Comparison of ENCODE assay signal across 28 mouse cellular contexts in genomic region chr4:141386150-141386549, GRCm38 (mm10). TPM values are rescaled to one million over a fixed set of nuclear protein-coding genes. Genes with fewer than 3 reads are reported as not detected.
DNase-seq lines count a peak whose midpoint lies in the region; ATAC-seq and TF ChIP-seq lines count a peak whose summit lies in the region.
"Had no signal": no experiment of that assay in that cellular context is flagged by ENCODE, and none has a peak within 500 bp of the region (broad histone marks: within the 10 kb centered on the region; RNA-seq: fewer than 3 reads in every experiment).

No protein-coding gene starts in this region.

- peak; percentile 10 for TF ChIP-seq CTCF in left cerebral cortex, adult 2 months (IDR thresholded peaks at IDR 0.05)

- no peak overlapping the region for H3K27ac ChIP-seq in left cerebral cortex, adult 2 months
- H3K27ac ChIP-seq: forebrain, embryonic 13.5 days; heart, embryonic 13.5 days; hindbrain, embryonic 14.5 days; limb, embryonic 12.5 days; liver, embryonic 15.5 days had no signal

- intact Hi-C loops in left cerebral cortex, adult 2 months (cut with DNase I): no loop called here

- H3K4me3 ChIP-seq in left cerebral cortex, adult 2 months: no peak overlapping the region
- H3K4me3 ChIP-seq: erythroblast, embryonic 14.5 days; forebrain, embryonic 13.5 days; heart, embryonic 13.5 days; limb, embryonic 12.5 days; liver, embryonic 15.5 days had no signal

- no peak for ATAC-seq in CD4-positive, CD25-positive, alpha-beta regulatory T cell, adult 4 months
- ATAC-seq: activated CD4-positive, CD25-positive, alpha-beta regulatory T cell, adult 4 months; forebrain, embryonic 13.5 days; intestine, embryonic 16.5 days had no signal

- no peak for DNase-seq in left cerebral cortex, adult 2 months (ENCODE audit: extremely low spot score in 1 of 2, low spot score in 2 of 2)
- DNase-seq in left cerebral cortex, adult 18-20 months (ENCODE audit: low spot score in 2 of 2): no peak
- DNase-seq in 3T3-L1 (ENCODE audit: low read depth, low spot score) (peak; percentile 24), 416B (ENCODE audit: low read depth) (peak; percentile 19), ZHBTc4 (ENCODE audit: low read depth, low spot score) (peak; percentile 50)
- no peak for DNase-seq in embryo, embryonic 10 days (ENCODE audit: low spot score)
- DNase-seq: adrenal gland, postnatal 10 days; cerebellum, adult 11-12 months; cerebellum, postnatal 25 days; gastrocnemius, postnatal 14 days; heart, adult 18-20 months; kidney, postnatal 10 days; lung, postnatal 36 days; thymus, postnatal 25 days had no signal

RNA-seq across cellular contexts. Expression of gene Clcnka, which starts 12.4 kb away (rescaled TPM):
- under 1 TPM in 1 of 2 experiments, not detected in 1; 0.36 TPM for total RNA-seq in left cerebral cortex, adult 2 months (2021)
- not detected for total RNA-seq in left cerebral cortex, adult 18-20 months (2021)
- not detected for polyA plus RNA-seq in CD4-positive, CD25-positive, alpha-beta regulatory T cell, adult 4 months (2017; shearing (Covaris generic))
- total RNA-seq: adrenal gland, postnatal 10 days; heart, adult 18-20 months; heart, postnatal 25 days; megakaryocyte-erythroid progenitor cell, adult 5-6 weeks; monocyte, adult 5-6 weeks had no signal
- polyA plus RNA-seq: activated CD4-positive, CD25-positive, alpha-beta regulatory T cell, adult 4 months; erythroblast, embryonic 14.5 days; heart, embryonic 13.5 days; liver, embryonic 15.5 days; neural tube, embryonic 11.5 days had no signal

RNA-seq across cellular contexts. Expression of gene Fam131c, which starts 18.1 kb away (rescaled TPM):
- 1 to 10 TPM; 3.4 to 4.7 TPM for total RNA-seq in left cerebral cortex, adult 2 months (2021)
- 1 to 10 TPM; 4.2 to 4.3 TPM for total RNA-seq in left cerebral cortex, adult 18-20 months (2021)
- polyA plus RNA-seq in CD4-positive, CD25-positive, alpha-beta regulatory T cell, adult 4 months (2017; shearing (Covaris generic)): not detected
- total RNA-seq: megakaryocyte-erythroid progenitor cell, adult 5-6 weeks; monocyte, adult 5-6 weeks had no signal
- polyA plus RNA-seq: activated CD4-positive, CD25-positive, alpha-beta regulatory T cell, adult 4 months; erythroblast, embryonic 14.5 days had no signal

RNA-seq across cellular contexts. Expression of gene Clcnkb, which starts 29.7 kb away (rescaled TPM):
- total RNA-seq in left cerebral cortex, adult 2 months (2021): not detected
- not detected for total RNA-seq in left cerebral cortex, adult 18-20 months (2021)
- polyA plus RNA-seq in CD4-positive, CD25-positive, alpha-beta regulatory T cell, adult 4 months (2017; shearing (Covaris generic)): not detected
- total RNA-seq: adrenal gland, postnatal 10 days; megakaryocyte-erythroid progenitor cell, adult 5-6 weeks; monocyte, adult 5-6 weeks had no signal
- polyA plus RNA-seq: activated CD4-positive, CD25-positive, alpha-beta regulatory T cell, adult 4 months; embryonic facial prominence, embryonic 11.5 days; erythroblast, embryonic 14.5 days; forebrain, embryonic 13.5 days; hindbrain, embryonic 14.5 days; limb, embryonic 12.5 days; liver, embryonic 15.5 days; neural tube, embryonic 11.5 days had no signal

RNA-seq across cellular contexts. Expression of gene Hspb7, which starts 34.4 kb away (rescaled TPM):
- total RNA-seq in left cerebral cortex, adult 2 months (2021): under 1 TPM; 0.40 to 0.57 TPM
- total RNA-seq in left cerebral cortex, adult 18-20 months (2021): under 1 TPM; 0.16 to 0.46 TPM
- not detected for polyA plus RNA-seq in CD4-positive, CD25-positive, alpha-beta regulatory T cell, adult 4 months (2017; shearing (Covaris generic))
- total RNA-seq: megakaryocyte-erythroid progenitor cell, adult 5-6 weeks; monocyte, adult 5-6 weeks had no signal
- polyA plus RNA-seq: activated CD4-positive, CD25-positive, alpha-beta regulatory T cell, adult 4 months; erythroblast, embryonic 14.5 days; forebrain, embryonic 13.5 days; limb, embryonic 12.5 days; neural tube, embryonic 11.5 days had no signal

RNA-seq across cellular contexts. Expression of gene Srarp, which starts 49.8 kb away (rescaled TPM):
- 1 to 10 TPM; 3.8 to 4.2 TPM for total RNA-seq in left cerebral cortex, adult 2 months (2021)
- 1 to 10 TPM; 2.3 to 4.9 TPM for total RNA-seq in left cerebral cortex, adult 18-20 months (2021)
- not detected for polyA plus RNA-seq in CD4-positive, CD25-positive, alpha-beta regulatory T cell, adult 4 months (2017; shearing (Covaris generic))
- total RNA-seq: adrenal gland, postnatal 10 days; gastrocnemius, postnatal 14 days; megakaryocyte-erythroid progenitor cell, adult 5-6 weeks; monocyte, adult 5-6 weeks had no signal
- polyA plus RNA-seq: activated CD4-positive, CD25-positive, alpha-beta regulatory T cell, adult 4 months; embryonic facial prominence, embryonic 11.5 days; erythroblast, embryonic 14.5 days; forebrain, embryonic 13.5 days; heart, embryonic 13.5 days; intestine, embryonic 16.5 days; limb, embryonic 12.5 days; liver, embryonic 15.5 days; neural tube, embryonic 11.5 days had no signal

Comparison
In these comparisons a context has a peak if more than half of its experiments do, and no peak if none do; other contexts are left out.
1. DNase-seq: peak in 3T3-L1 (single experiment), 416B (single experiment) and ZHBTc4 (single experiment); none in left cerebral cortex, adult 2 months (0 of 2), left cerebral cortex, adult 18-20 months (0 of 2) and embryo, embryonic 10 days (single experiment).